ENCODE assay signal across 22 mouse cellular contexts in the genomic region with DNA sequence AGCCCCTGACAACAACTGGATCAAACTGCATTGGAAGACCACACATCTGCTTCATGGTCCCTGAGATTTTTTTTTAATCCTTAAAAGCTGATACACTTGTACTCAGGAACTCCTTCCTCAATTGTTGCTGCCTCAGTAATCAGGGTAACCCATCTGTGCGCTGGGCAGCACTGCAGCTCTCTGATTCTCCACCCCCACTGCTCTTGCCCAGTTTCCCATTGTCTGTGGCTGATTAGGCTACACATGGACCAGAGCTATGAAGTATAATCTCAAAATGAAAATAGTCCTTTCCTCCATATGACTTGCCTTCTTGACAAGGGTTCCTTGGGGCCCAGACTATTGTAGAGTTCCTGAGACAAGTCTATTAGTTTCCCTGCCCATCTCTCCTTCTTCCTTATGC.
"Had no signal": no experiment of that assay in that cellular context is flagged by ENCODE, and none has a peak within 500 bp of the region (broad histone marks: within the 10 kb centered on the region; RNA-seq: fewer than 3 reads in every experiment).

No protein-coding gene starts in this region.

- ATAC-seq: intestine, embryonic 16.5 days; midbrain, embryonic 15.5 days had no signal

- H3K4me3 ChIP-seq: limb, embryonic 12.5 days; limb, embryonic 15.5 days; lung, embryonic 15.5 days; midbrain, embryonic 12.5 days; midbrain, embryonic 15.5 days; neural tube, embryonic 12.5 days; neural tube, embryonic 15.5 days; stomach, embryonic 15.5 days had no signal

- H3K4me1 ChIP-seq: limb, embryonic 12.5 days; limb, embryonic 15.5 days; lung, embryonic 15.5 days; midbrain, embryonic 12.5 days; midbrain, embryonic 15.5 days; neural tube, embryonic 12.5 days; neural tube, embryonic 15.5 days; stomach, embryonic 15.5 days had no signal

- H3K9ac ChIP-seq: limb, embryonic 12.5 days; limb, embryonic 15.5 days; liver, embryonic 14.5 days; lung, embryonic 15.5 days; midbrain, embryonic 12.5 days; midbrain, embryonic 15.5 days; neural tube, embryonic 12.5 days; neural tube, embryonic 15.5 days; stomach, embryonic 15.5 days had no signal

- H3K27me3 ChIP-seq: limb, embryonic 15.5 days; lung, embryonic 15.5 days; midbrain, embryonic 12.5 days; midbrain, embryonic 15.5 days; neural tube, embryonic 12.5 days; neural tube, embryonic 15.5 days; stomach, embryonic 15.5 days had no signal

- H3K27ac ChIP-seq: limb, embryonic 12.5 days; limb, embryonic 15.5 days; liver, embryonic 14.5 days; lung, embryonic 15.5 days; midbrain, embryonic 12.5 days; midbrain, embryonic 15.5 days; neural tube, embryonic 12.5 days; neural tube, embryonic 15.5 days; stomach, embryonic 15.5 days had no signal

- H3K4me2 ChIP-seq: limb, embryonic 12.5 days; limb, embryonic 15.5 days; lung, embryonic 15.5 days; midbrain, embryonic 12.5 days; midbrain, embryonic 15.5 days; neural tube, embryonic 12.5 days; neural tube, embryonic 15.5 days; stomach, embryonic 15.5 days had no signal

- H3K36me3 ChIP-seq: limb, embryonic 12.5 days; limb, embryonic 15.5 days; lung, embryonic 15.5 days; midbrain, embryonic 12.5 days; midbrain, embryonic 15.5 days; neural tube, embryonic 12.5 days; neural tube, embryonic 15.5 days; stomach, embryonic 15.5 days had no signal

- H3K9me3 ChIP-seq: limb, embryonic 12.5 days; limb, embryonic 15.5 days; lung, embryonic 15.5 days; midbrain, embryonic 12.5 days; midbrain, embryonic 15.5 days; neural tube, embryonic 12.5 days; neural tube, embryonic 15.5 days; stomach, embryonic 15.5 days had no signal

- DNase-seq: kidney, adult 18-20 months; kidney, adult 9 months; kidney, postnatal 14 days; kidney, postnatal 4 days; left cerebral cortex, postnatal 4 days; lung, adult 18-20 months; lung, postnatal 10 days; lung, postnatal 36 days; right cerebral cortex, adult 18-20 months; right cerebral cortex, postnatal 14 days; spleen, adult 18-20 months; thymus, postnatal 36 days had no signal
